Mouse (Mus musculus) lung, embryonic 15.5 days (tissue): ENCODE measurements around the gene Otub1. TPM values are rescaled to one million over a fixed set of nuclear protein-coding genes. Genes with fewer than 3 reads are reported as not detected.

ENCODE experiments used
- ATAC-seq: fragments of 200-750 bp; cut with Nextera tagmentation; 2 replicates; pipeline ENCODE4 v1.8.0; 2017; ENCODE audit warnings: moderate number of reproducible peaks, borderline replicate concordance; ENCODE audit not compliant: low FRiP score, low TSS enrichment; ENCODE audit errors: extremely low read depth
- H3K27ac ChIP-seq: fragments of 300-500 bp; sonication (generic); 2 replicates; pipeline ENCODE4 v1.5.1; 2015; ENCODE audit warnings: moderate library complexity, mild to moderate bottlenecking, inconsistent platforms
- H3K27me3 ChIP-seq: fragments of 300-500 bp; sonication (generic); 2 replicates; pipeline ENCODE4 v1.6.1; 2015; ENCODE audit warnings: inconsistent platforms
- H3K36me3 ChIP-seq: fragments of 300-500 bp; sonication (generic); 2 replicates; pipeline ENCODE4 v1.6.1; 2015; ENCODE audit warnings: inconsistent platforms
- H3K4me1 ChIP-seq: fragments of 300-500 bp; sonication (generic); 2 replicates; pipeline ENCODE4 v1.6.1; 2015; ENCODE audit warnings: inconsistent platforms
- H3K4me2 ChIP-seq: fragments of 300-500 bp; sonication (generic); 2 replicates; pipeline ENCODE4 v1.6.1; 2015; ENCODE audit warnings: inconsistent platforms, mild to moderate bottlenecking, moderate library complexity
- H3K4me3 ChIP-seq: fragments of 300-500 bp; sonication (generic); 2 replicates; pipeline ENCODE4 v1.5.1; 2015; ENCODE audit warnings: mild to moderate bottlenecking, inconsistent platforms
- H3K9ac ChIP-seq: fragments of 300-500 bp; sonication (generic); 2 replicates; pipeline ENCODE4 v1.6.1; 2015; ENCODE audit warnings: inconsistent platforms
- H3K9me3 ChIP-seq: fragments of 300-500 bp; sonication (generic); 2 replicates; pipeline ENCODE4 v1.6.1; 2016; ENCODE audit warnings: inconsistent platforms
- WGBS: fragments of 180-500 bp; shearing (Covaris S2); methylation state at CpG from one replicate; pipeline ENCODE4 v1.1.7; 2015; 5-methylcytosine and 5-hydroxymethylcytosine counted together
- polyA plus RNA-seq: library from polyadenylated mRNA; unstranded; fragments of >200 nt; fragmentation: Nextera tagmentation; extraction: Ambion mirVana; gene quantifications from 2 replicates; pipeline ENCODE4 v1.2.1, GENCODE M21; 2015

The Otub1 gene
- 188 and 194 TPM in 2 replicates for polyA plus RNA-seq

DNA sequence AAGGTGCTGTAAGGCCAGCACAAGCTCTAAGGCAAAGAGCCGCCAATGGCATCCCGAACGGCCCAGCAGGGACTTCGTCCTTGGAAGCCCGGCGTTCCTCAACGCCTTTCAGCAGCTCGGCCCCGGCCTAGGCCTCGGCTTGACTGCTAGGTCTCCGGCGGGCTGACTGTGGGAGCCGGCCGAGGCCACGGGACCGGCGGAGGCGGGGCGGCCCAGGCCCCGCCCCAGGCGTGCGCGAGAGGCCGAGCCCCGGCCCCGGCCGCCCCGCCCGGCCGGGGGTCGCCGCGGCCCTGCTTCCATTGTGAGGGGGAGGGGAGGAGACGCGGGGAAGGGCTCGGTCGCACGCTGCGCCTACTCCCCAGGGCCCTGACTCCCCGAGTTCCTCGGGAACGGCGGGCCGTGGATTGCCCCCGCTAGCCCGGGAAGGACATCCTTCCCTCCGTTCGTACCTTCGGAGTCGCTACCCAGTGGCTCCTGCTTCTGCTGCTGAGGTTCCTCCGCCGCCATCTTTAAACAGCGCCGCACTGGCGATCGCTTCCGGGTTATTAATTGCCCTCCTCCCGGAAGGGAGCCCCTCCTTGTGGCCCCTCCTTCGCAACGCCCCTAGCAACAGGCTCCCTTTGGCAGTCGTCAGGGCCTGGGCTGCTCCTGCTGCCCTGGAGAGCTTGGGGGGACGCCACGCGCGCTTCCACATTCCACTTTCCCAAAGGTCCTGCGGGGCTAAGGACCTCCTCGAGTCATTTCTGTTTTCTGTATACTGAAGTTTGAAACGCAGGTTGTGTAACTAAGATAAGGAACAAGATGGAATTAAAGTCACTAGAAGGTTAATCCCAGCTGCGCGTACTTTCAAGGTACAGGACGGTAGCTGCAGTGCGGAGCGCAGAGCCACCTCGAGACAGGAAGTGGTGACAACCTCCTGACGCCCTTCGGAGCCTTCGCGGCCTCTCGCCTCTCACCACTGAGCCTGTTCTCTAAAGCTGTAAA, at the start of gene Otub1:
Gene Otub1 (minus strand): TSS at position 564 of the 984 bp plus-strand sequence.
- WGBS = under 1% methylated on average over 69 of the region's 79 CpGs
- peak; percentile 97 for ATAC-seq
- Histone ChIP-seq H3K4me2 (peak within 1 kb of the TSS; percentile 72), H3K9ac (peak within 1 kb of the TSS; percentile 80), H3K4me3 (peak within 1 kb of the TSS; percentile 81), H3K9me3 (no peaks in the 10 kb centered on the region), H3K27me3 (no peaks in the 10 kb centered on the region), H3K4me1 (peaks cover 18% of the 10 kb centered on the region), H3K36me3 (peaks cover 31% of the 10 kb centered on the region), H3K27ac (peak within 1 kb of the TSS; percentile 97)

- H3K9me3 ChIP-seq = no peaks in the 10 kb centered on the region
- H3K4me2 ChIP-seq = no peak overlapping the region
- 72% methylated on average over 3 of the region's 3 CpGs for WGBS
- no peaks in the 10 kb centered on the region for H3K36me3 ChIP-seq
- H3K27ac ChIP-seq = no peak overlapping the region
- no peaks in the 10 kb centered on the region; the same call in 1 of the 2 replicates for H3K4me1 ChIP-seq
- H3K4me3 ChIP-seq = no peak overlapping the region
- no peak for ATAC-seq
- H3K9ac ChIP-seq = no peak overlapping the region
- no peaks in the 10 kb centered on the region for H3K27me3 ChIP-seq
Measured at GRCm38 (mm10) chr19:7246021-7246420, 39.9 kb upstream of the Otub1 start.

DNA sequence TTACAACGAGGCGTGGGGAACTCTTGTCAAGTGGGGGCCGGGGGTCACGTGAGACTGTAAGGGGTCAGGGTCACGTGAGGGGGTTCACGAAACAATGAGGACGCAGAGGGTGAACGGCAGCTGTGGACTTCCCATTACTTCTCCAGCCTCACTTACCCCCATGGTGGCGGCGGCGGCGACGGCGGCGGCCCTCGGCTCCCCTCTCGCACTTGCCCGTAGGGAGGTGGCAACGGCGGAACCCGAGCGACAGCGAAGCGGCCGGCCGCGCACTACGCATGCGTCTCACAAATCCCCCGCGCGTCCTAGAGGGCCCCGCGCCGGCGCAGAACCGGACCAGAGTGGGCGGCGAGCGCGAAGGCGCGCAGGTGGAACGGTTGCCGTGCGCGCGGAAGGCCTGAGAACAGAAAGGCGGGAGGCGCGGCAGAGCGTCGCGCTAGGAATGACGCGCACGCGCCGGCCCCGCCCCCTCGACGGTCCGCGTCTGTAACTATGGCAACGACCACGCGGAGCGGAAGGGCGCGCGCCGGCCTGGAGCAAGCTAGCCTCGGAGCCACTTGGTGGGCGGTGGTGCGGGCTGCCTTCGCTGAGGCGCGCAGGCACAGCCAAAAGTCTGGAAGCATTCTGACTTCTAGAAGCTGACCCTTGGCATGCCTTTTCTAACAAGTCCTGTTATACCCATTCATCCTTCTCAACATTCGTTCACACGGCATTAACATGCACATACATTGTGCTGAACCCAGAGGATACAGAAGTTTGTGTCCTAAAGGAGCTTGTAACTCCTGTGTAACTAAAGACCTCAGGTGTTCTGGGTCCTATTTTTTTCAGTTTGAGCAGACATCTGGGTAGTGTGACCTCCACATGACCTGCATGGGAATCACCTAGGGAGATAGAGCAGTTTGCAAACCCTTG, 34.9 kb upstream of the Otub1 start, which contains the start of gene Naa40:
Gene Naa40 (minus strand): TSS at position 402 of the 909 bp plus-strand sequence.
- peak within 1 kb of the TSS; percentile 76 for H3K4me3 ChIP-seq
- no peaks in the 10 kb centered on the region for H3K36me3 ChIP-seq
- peak within 1 kb of the TSS; percentile 79 for H3K9ac ChIP-seq
- H3K27me3 ChIP-seq = no peaks in the 10 kb centered on the region
- H3K27ac ChIP-seq = peak within 1 kb of the TSS; percentile 77
- under 1% methylated on average over 79 of the region's 80 CpGs for WGBS
- peaks cover 9% of the 10 kb centered on the region for H3K4me1 ChIP-seq
- peak; percentile 95 for ATAC-seq
- no peaks in the 10 kb centered on the region for H3K9me3 ChIP-seq
- peak within 1 kb of the TSS; percentile 66 for H3K4me2 ChIP-seq

DNA sequence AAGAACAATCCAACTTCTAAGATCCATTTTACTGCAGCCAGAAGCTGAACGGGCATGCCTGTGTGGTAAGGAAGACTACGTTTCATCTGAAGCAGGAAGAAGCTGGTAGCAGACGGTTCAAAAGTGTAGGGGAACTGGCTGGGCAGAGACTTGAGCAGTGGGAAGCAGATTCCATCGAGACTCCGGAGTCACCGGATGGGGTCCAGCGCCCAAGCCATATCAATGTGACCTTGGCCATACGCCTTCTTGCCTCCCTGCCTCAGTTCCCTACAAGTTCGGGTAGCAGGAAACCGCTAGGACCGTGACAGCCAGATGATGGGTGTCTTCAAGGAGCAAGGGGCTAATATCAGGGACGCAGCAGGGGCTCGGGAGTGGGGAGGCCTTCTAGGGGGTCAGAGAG, 34.2 kb upstream of the Otub1 start:
- no peak for ATAC-seq
- WGBS = 2% methylated on average over 13 of the region's 13 CpGs
- no peaks in the 10 kb centered on the region for H3K27me3 ChIP-seq
- H3K36me3 ChIP-seq = no peaks in the 10 kb centered on the region
- peak overlapping the region; percentile 76 for H3K4me3 ChIP-seq
- H3K9ac ChIP-seq = peak overlapping the region; percentile 79
- no peaks in the 10 kb centered on the region for H3K9me3 ChIP-seq
- H3K4me2 ChIP-seq = peak overlapping the region; percentile 66
- H3K27ac ChIP-seq = peak overlapping the region; percentile 77
- H3K4me1 ChIP-seq = peaks cover 9% of the 10 kb centered on the region

- WGBS = 88% methylated on average over 3 of the region's 3 CpGs
- H3K27ac ChIP-seq = no peak overlapping the region
- H3K4me1 ChIP-seq = peaks cover 9% of the 10 kb centered on the region
- H3K4me2 ChIP-seq = peak overlapping the region; percentile 66
- H3K27me3 ChIP-seq = no peaks in the 10 kb centered on the region
- peak overlapping the region; percentile 79; the same call in 1 of the 2 replicates for H3K9ac ChIP-seq
- H3K4me3 ChIP-seq = peak overlapping the region; percentile 76
- no peak for ATAC-seq
- H3K36me3 ChIP-seq = peaks cover under 1% of the 10 kb centered on the region; the same call in 1 of the 2 replicates
- no peaks in the 10 kb centered on the region for H3K9me3 ChIP-seq
Measured at GRCm38 (mm10) chr19:7239574-7239973, 33.5 kb upstream of the Otub1 start.

GRCm38 (mm10) chr19:7236742-7237141, 30.6 kb upstream of the Otub1 start:
- Histone ChIP-seq H3K9ac (no peak overlapping the region), H3K27me3 (no peaks in the 10 kb centered on the region), H3K4me2 (no peak overlapping the region), H3K36me3 (peaks cover 23% of the 10 kb centered on the region), H3K27ac (no peak overlapping the region), H3K9me3 (no peaks in the 10 kb centered on the region), H3K4me3 (no peak overlapping the region), H3K4me1 (peaks cover 9% of the 10 kb centered on the region)
- no peak for ATAC-seq
- 91% methylated on average over 4 of the region's 4 CpGs for WGBS

GRCm38 (mm10) chr19:7236011-7236410, 29.9 kb upstream of the Otub1 start:
- Histone ChIP-seq H3K27ac (no peak overlapping the region), H3K4me2 (no peak overlapping the region), H3K9ac (no peak overlapping the region), H3K4me3 (no peak overlapping the region), H3K9me3 (no peaks in the 10 kb centered on the region), H3K36me3 (peaks cover 30% of the 10 kb centered on the region), H3K27me3 (no peaks in the 10 kb centered on the region), H3K4me1 (peaks cover 9% of the 10 kb centered on the region)
- 95% methylated on average over 2 of the region's 2 CpGs for WGBS
- no peak for ATAC-seq

GRCm38 (mm10) chr19:7235461-7235860, 29.3 kb upstream of the Otub1 start:
- no peak overlapping the region for H3K4me2 ChIP-seq
- H3K4me1 ChIP-seq = peaks cover 9% of the 10 kb centered on the region
- no peak overlapping the region for H3K9ac ChIP-seq
- WGBS = 89% methylated on average over 9 of the region's 9 CpGs
- no peaks in the 10 kb centered on the region for H3K27me3 ChIP-seq
- ATAC-seq = no peak
- H3K9me3 ChIP-seq = no peaks in the 10 kb centered on the region
- no peak overlapping the region for H3K4me3 ChIP-seq
- H3K36me3 ChIP-seq = peaks cover 31% of the 10 kb centered on the region
- no peak overlapping the region for H3K27ac ChIP-seq

GRCm38 (mm10) chr19:7234537-7235221, 28.6 kb upstream of the Otub1 start:
- H3K4me3 ChIP-seq = no peak overlapping the region
- peak; percentile 73; the same call in 1 of the 2 replicates for ATAC-seq
- peaks cover 3% of the 10 kb centered on the region for H3K4me1 ChIP-seq
- no peak overlapping the region for H3K9ac ChIP-seq
- H3K27me3 ChIP-seq = no peaks in the 10 kb centered on the region
- no peak overlapping the region for H3K27ac ChIP-seq
- WGBS = 53% methylated on average over 8 of the region's 8 CpGs
- no peak overlapping the region for H3K4me2 ChIP-seq
- H3K9me3 ChIP-seq = no peaks in the 10 kb centered on the region
- peaks cover 38% of the 10 kb centered on the region for H3K36me3 ChIP-seq

- no peak for ATAC-seq
- Histone ChIP-seq H3K27ac (no peak overlapping the region), H3K36me3 (peaks cover 45% of the 10 kb centered on the region), H3K9ac (no peak overlapping the region), H3K4me1 (no peaks in the 10 kb centered on the region), H3K27me3 (no peaks in the 10 kb centered on the region), H3K4me3 (no peak overlapping the region), H3K4me2 (no peak overlapping the region), H3K9me3 (no peaks in the 10 kb centered on the region)
- 73% methylated on average over 6 of the region's 6 CpGs for WGBS
Measured at GRCm38 (mm10) chr19:7226511-7226914, 20.4 kb upstream of the Otub1 start.

DNA sequence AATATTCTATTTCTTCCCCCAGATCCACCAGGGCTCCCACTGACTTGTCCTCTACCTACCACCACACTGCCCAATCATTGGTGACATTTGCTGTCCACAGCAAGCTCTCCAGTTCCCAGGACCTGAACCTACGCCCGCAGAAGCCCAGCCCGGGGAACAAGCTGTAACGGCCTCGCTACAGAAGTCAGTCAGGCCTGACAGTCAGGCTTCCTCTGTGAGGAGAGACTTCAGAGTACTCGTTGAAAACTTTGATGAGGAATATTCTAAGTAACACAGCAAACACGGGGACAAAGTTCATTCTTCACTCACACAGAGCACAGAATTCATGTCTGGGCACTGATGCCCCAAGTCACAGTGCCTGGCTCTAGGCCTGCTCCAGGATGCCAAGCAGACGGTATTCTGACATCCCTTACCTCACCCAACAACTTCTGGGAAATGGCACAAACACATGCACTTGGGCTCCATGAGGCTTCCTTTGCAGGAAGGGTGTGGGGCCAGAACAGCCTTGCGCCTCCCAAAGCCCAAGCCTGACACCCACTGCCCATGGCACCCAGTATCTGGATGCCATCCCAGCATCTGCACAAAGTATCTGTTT, 19.1 kb upstream of the Otub1 start:
- H3K4me1 ChIP-seq = no peaks in the 10 kb centered on the region
- WGBS = 78% methylated on average over 9 of the region's 9 CpGs
- H3K9me3 ChIP-seq = no peaks in the 10 kb centered on the region
- ATAC-seq = no peak
- H3K36me3 ChIP-seq = peaks cover 37% of the 10 kb centered on the region
- no peak overlapping the region for H3K4me3 ChIP-seq
- no peak overlapping the region for H3K27ac ChIP-seq
- H3K9ac ChIP-seq = no peak overlapping the region
- no peaks in the 10 kb centered on the region for H3K27me3 ChIP-seq
- H3K4me2 ChIP-seq = no peak overlapping the region
